8 mouse cellular contexts compared by ENCODE assay signal in genomic region chr14:106500344-106501135, GRCm38 (mm10).
A peak's percentile ranks its signal among the peaks of the same experiment; 100 is the strongest.
DNase-seq lines count a peak whose midpoint lies in the region; ATAC-seq lines count a peak whose summit lies in the region.
"Had no signal": no experiment of that assay in that cellular context is flagged by ENCODE, and none has a peak within 500 bp of the region (broad histone marks: within the 10 kb centered on the region; RNA-seq: fewer than 3 reads in every experiment).

No protein-coding gene starts in this region.

- H3K4me3 ChIP-seq in midbrain, embryonic 13.5 days (replicated peaks), result peak overlapping the region; percentile 19
- H3K4me3 ChIP-seq: heart, embryonic 15.5 days had no signal

- no peaks in the 10 kb centered on the region; the same call in 1 of the 2 replicates for H3K4me1 ChIP-seq in midbrain, embryonic 13.5 days (replicated peaks)
- H3K4me1 ChIP-seq: heart, embryonic 15.5 days had no signal

- H3K4me2 ChIP-seq in midbrain, embryonic 13.5 days (replicated peaks), result peak overlapping the region; percentile 41
- H3K4me2 ChIP-seq: heart, embryonic 15.5 days had no signal

- no peak overlapping the region for H3K9ac ChIP-seq in midbrain, embryonic 13.5 days (replicated peaks)
- H3K9ac ChIP-seq: heart, embryonic 15.5 days had no signal

- no peaks in the 10 kb centered on the region for H3K36me3 ChIP-seq in midbrain, embryonic 13.5 days
- H3K36me3 ChIP-seq: heart, embryonic 15.5 days had no signal

- no peaks in the 10 kb centered on the region for H3K27me3 ChIP-seq in midbrain, embryonic 13.5 days
- H3K27me3 ChIP-seq: heart, embryonic 15.5 days had no signal

- no peaks in the 10 kb centered on the region for H3K9me3 ChIP-seq in midbrain, embryonic 13.5 days
- H3K9me3 ChIP-seq: heart, embryonic 15.5 days had no signal

- ATAC-seq in midbrain, embryonic 13.5 days, result peak; percentile 71

- peak; percentile 18 for DNase-seq in ovary, postnatal 14 days (ENCODE audit: low spot score)
- DNase-seq in ovary, postnatal 36 days (ENCODE audit: low spot score), result no peak
- DNase-seq in c-Kit-positive CD71-positive TER-119-negative erythroid progenitor cells, embryonic 14.5 days (ENCODE audit: low read depth), result peak; percentile 8
- DNase-seq in forelimb bud, embryonic 11.5 days (ENCODE audit: low read depth, low spot score), result peak; percentile 56
- peak; percentile 14 for DNase-seq in large intestine, adult 2 months (ENCODE audit: low read depth, low spot score)
- DNase-seq in urinary bladder, postnatal 25 days (ENCODE audit: low spot score), result no peak

- WGBS in large intestine, adult 2 months, result 32% methylated on average over 19 of the region's 19 CpGs
- 34% methylated on average over 19 of the region's 19 CpGs for WGBS in midbrain, embryonic 13.5 days

- no peak overlapping the region for H3K27ac ChIP-seq in midbrain, embryonic 13.5 days
- H3K27ac ChIP-seq: heart, embryonic 15.5 days had no signal

Comparison
In these comparisons a context has a peak if more than half of its experiments do, and no peak if none do; other contexts are left out.
1. DNase-seq: peak in ovary, postnatal 14 days (single experiment), c-Kit-positive CD71-positive TER-119-negative erythroid progenitor cells, embryonic 14.5 days (single experiment), forelimb bud, embryonic 11.5 days (single experiment) and large intestine, adult 2 months (single experiment); none in ovary, postnatal 36 days (single experiment) and urinary bladder, postnatal 25 days (single experiment).